Mouse (Mus musculus): ENCODE measurements around the gene Amhr2. TPM values are rescaled to one million over a fixed set of nuclear protein-coding genes. Genes with fewer than 3 reads are reported as not detected.
A peak's percentile ranks its signal among the peaks of the same experiment; 100 is the strongest.

Gene Amhr2
- polyA plus RNA-seq, 1 experiment from 2014 or later, result 0.37 TPM

- Histone ChIP-seq H3K4me1 (ENCODE audit: control insufficient read depth, insufficient read depth, low read length) (peaks cover 6% of the 10 kb centered on the region; the same call in 1 of the 2 replicates), H3K27ac (ENCODE audit: low read depth, low read length) (no peak overlapping the region), H3K9me3 (ENCODE audit: control insufficient read depth, low read length) (no peaks in the 10 kb centered on the region), H3K9ac (ENCODE audit: low read length) (no peak overlapping the region), H3K36me3 (ENCODE audit: control insufficient read depth, insufficient read depth, low read length) (no peaks in the 10 kb centered on the region), H3K4me3 (ENCODE audit: low read depth, low read length) (no peak overlapping the region), H3K27me3 (ENCODE audit: control insufficient read depth, insufficient read depth, low read length) (no peaks in the 10 kb centered on the region), H3K4me2 (no peak overlapping the region)
- 79% methylated on average over 4 of the region's 4 CpGs for WGBS
- no peak for ATAC-seq (ENCODE audit: low FRiP score)
- no peak for DNase-seq (ENCODE audit: low spot score, missing footprints)
These were observed 15.8 kb downstream of the Amhr2 start for GRCm38 (mm10) chr15:102460971-102461370.

GRCm38 (mm10) chr15:102461430-102462075 is 16.4 kb downstream of the Amhr2 start:
- no peak overlapping the region for H3K9ac ChIP-seq (ENCODE audit: low read length)
- H3K27ac ChIP-seq (ENCODE audit: low read depth, low read length), result no peak overlapping the region
- H3K9me3 ChIP-seq (ENCODE audit: control insufficient read depth, low read length), result no peaks in the 10 kb centered on the region
- H3K4me2 ChIP-seq, result no peak overlapping the region
- H3K4me1 ChIP-seq (ENCODE audit: control insufficient read depth, insufficient read depth, low read length), result peaks cover 6% of the 10 kb centered on the region; the same call in 1 of the 2 replicates
- no peaks in the 10 kb centered on the region for H3K36me3 ChIP-seq (ENCODE audit: control insufficient read depth, insufficient read depth, low read length)
- ATAC-seq (ENCODE audit: low FRiP score) (no peak), DNase-seq (ENCODE audit: low spot score, missing footprints) (no peak)
- no peaks in the 10 kb centered on the region for H3K27me3 ChIP-seq (ENCODE audit: control insufficient read depth, insufficient read depth, low read length)
- no peak overlapping the region for H3K4me3 ChIP-seq (ENCODE audit: low read depth, low read length)
- WGBS, result 87% methylated on average over 9 of the region's 9 CpGs

DNA sequence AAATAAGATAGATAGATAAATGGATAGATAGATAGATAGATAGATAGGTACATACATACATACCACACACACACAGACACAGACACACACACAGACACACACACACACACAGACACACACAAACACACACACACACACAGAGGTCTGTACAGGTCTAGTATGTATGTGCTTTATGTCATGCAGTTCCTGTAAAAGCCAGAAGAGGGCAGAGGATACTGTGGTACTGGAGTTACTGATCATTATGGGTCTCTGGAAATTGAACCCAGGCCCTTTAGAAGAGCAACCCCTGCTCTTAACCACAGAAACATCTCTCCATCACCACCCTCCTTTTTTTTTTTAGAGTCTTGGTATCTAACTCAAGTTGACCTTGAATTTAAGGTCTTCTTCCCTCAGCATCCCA is 18.5 kb downstream of the Amhr2 start:
- H3K9me3 ChIP-seq (ENCODE audit: control insufficient read depth, low read length), result no peaks in the 10 kb centered on the region
- H3K9ac ChIP-seq (ENCODE audit: low read length), result no peak overlapping the region
- peaks cover 4% of the 10 kb centered on the region; the same call in 1 of the 2 replicates for H3K4me1 ChIP-seq (ENCODE audit: control insufficient read depth, insufficient read depth, low read length)
- no peaks in the 10 kb centered on the region for H3K36me3 ChIP-seq (ENCODE audit: control insufficient read depth, insufficient read depth, low read length)
- H3K27ac ChIP-seq (ENCODE audit: low read depth, low read length), result no peak overlapping the region
- H3K4me2 ChIP-seq, result no peak overlapping the region
- H3K27me3 ChIP-seq (ENCODE audit: control insufficient read depth, insufficient read depth, low read length), result no peaks in the 10 kb centered on the region
- DNase-seq (ENCODE audit: low spot score, missing footprints) (no peak), ATAC-seq (ENCODE audit: low FRiP score) (no peak)
- H3K4me3 ChIP-seq (ENCODE audit: low read depth, low read length), result no peak overlapping the region

- no peak overlapping the region for H3K9ac ChIP-seq (ENCODE audit: low read length)
- H3K4me2 ChIP-seq, result no peak overlapping the region
- DNase-seq (ENCODE audit: low spot score, missing footprints) (no peak), ATAC-seq (ENCODE audit: low FRiP score) (no peak)
- H3K9me3 ChIP-seq (ENCODE audit: control insufficient read depth, low read length), result no peaks in the 10 kb centered on the region
- 96% methylated on average over 9 of the region's 9 CpGs for WGBS
- no peaks in the 10 kb centered on the region for H3K36me3 ChIP-seq (ENCODE audit: control insufficient read depth, insufficient read depth, low read length)
- peaks cover 6% of the 10 kb centered on the region; the same call in 1 of the 2 replicates for H3K4me1 ChIP-seq (ENCODE audit: control insufficient read depth, insufficient read depth, low read length)
- H3K27ac ChIP-seq (ENCODE audit: low read depth, low read length), result no peak overlapping the region
- H3K27me3 ChIP-seq (ENCODE audit: control insufficient read depth, insufficient read depth, low read length), result no peaks in the 10 kb centered on the region
- no peak overlapping the region for H3K4me3 ChIP-seq (ENCODE audit: low read depth, low read length)
These were observed 23.7 kb downstream of the Amhr2 start for GRCm38 (mm10) chr15:102468675-102469370.

DNA sequence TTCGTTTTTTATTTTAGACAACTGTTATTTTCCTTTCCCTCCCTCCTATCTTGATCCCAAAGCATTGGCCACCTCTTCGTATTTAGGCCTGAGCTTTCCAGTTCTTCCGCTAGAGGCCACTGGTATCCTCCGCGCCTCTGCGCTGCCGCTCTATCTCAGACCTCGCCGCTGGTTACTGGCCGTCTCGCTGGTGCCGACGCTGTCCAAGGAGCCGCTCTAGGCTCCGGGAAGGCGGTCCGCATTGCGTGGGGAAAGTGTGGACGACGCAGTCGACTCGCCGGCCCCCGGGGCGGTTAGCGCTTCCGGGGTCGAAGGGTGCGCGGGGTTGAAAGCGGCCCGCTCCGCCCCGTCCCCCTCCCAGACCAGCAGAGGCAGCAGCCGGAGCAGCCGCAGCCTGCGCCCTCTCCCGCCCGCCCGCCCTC is 25.0 kb downstream of the Amhr2 start, which contains the start of gene Pcbp2:
Gene Pcbp2, plus strand, starts transcription at position 357 of the 422 bp plus-strand sequence.
- Histone ChIP-seq H3K9me3 (ENCODE audit: control insufficient read depth, low read length) (no peaks in the 10 kb centered on the region), H3K36me3 (ENCODE audit: control insufficient read depth, insufficient read depth, low read length) (peaks cover 10% of the 10 kb centered on the region), H3K4me3 (ENCODE audit: low read depth, low read length) (peak within 1 kb of the TSS; percentile 89), H3K27me3 (ENCODE audit: control insufficient read depth, insufficient read depth, low read length) (no peaks in the 10 kb centered on the region), H3K4me2 (peak within 1 kb of the TSS; percentile 63), H3K27ac (ENCODE audit: low read depth, low read length) (peak within 1 kb of the TSS; percentile 97), H3K4me1 (ENCODE audit: control insufficient read depth, insufficient read depth, low read length) (peaks cover 6% of the 10 kb centered on the region; the same call in 1 of the 2 replicates), H3K9ac (ENCODE audit: low read length) (peak within 1 kb of the TSS; percentile 94)
- DNase-seq (ENCODE audit: low spot score, missing footprints) (peak; percentile 98), ATAC-seq (ENCODE audit: low FRiP score) (peak; percentile 98)
- under 1% methylated on average over 29 of the region's 40 CpGs for WGBS

- WGBS, result under 1% methylated on average over 41 of the region's 67 CpGs
- no peaks in the 10 kb centered on the region for H3K27me3 ChIP-seq (ENCODE audit: control insufficient read depth, insufficient read depth, low read length)
- peak; percentile 98 for DNase-seq (ENCODE audit: low spot score, missing footprints)
- H3K9ac ChIP-seq (ENCODE audit: low read length), result peak overlapping the region; percentile 94
- H3K9me3 ChIP-seq (ENCODE audit: control insufficient read depth, low read length), result no peaks in the 10 kb centered on the region
- peak overlapping the region; percentile 89 for H3K4me3 ChIP-seq (ENCODE audit: low read depth, low read length)
- H3K4me1 ChIP-seq (ENCODE audit: control insufficient read depth, insufficient read depth, low read length), result peaks cover 6% of the 10 kb centered on the region; the same call in 1 of the 2 replicates
- peaks cover 12% of the 10 kb centered on the region for H3K36me3 ChIP-seq (ENCODE audit: control insufficient read depth, insufficient read depth, low read length)
- peak overlapping the region; percentile 97 for H3K27ac ChIP-seq (ENCODE audit: low read depth, low read length)
- H3K4me2 ChIP-seq, result peak overlapping the region; percentile 63
- peak; percentile 76 for ATAC-seq (ENCODE audit: low FRiP score)
These were observed 25.6 kb downstream of the Amhr2 start for GRCm38 (mm10) chr15:102470605-102471294.

DNA sequence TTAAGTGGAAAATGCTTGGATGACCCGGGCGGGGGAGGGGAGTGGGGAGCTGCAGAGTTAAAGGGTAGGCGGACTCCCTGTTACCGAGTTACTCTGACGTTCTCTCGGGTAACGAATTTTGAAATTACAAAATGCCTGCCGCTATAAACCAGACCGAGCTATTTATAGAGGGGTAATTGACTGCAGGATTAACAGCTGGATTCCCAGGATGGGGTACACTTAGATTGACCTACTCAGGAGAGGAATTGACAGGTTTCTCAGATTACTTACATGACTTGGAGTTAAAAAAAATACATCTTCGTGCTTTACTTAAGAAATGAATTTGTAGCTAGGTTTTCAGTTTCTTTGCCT is 26.1 kb downstream of the Amhr2 start:
- peak; percentile 4; the same call in 1 of the 2 replicates for ATAC-seq (ENCODE audit: low FRiP score)

GRCm38 (mm10) chr15:102471727-102472126 is 26.6 kb downstream of the Amhr2 start:
- Histone ChIP-seq H3K4me3 (ENCODE audit: low read depth, low read length) (peak overlapping the region; percentile 89), H3K9ac (ENCODE audit: low read length) (no peak overlapping the region), H3K36me3 (ENCODE audit: control insufficient read depth, insufficient read depth, low read length) (peaks cover 18% of the 10 kb centered on the region), H3K27ac (ENCODE audit: low read depth, low read length) (no peak overlapping the region), H3K4me2 (peak overlapping the region; percentile 63), H3K4me1 (ENCODE audit: control insufficient read depth, insufficient read depth, low read length) (peaks cover 6% of the 10 kb centered on the region; the same call in 1 of the 2 replicates), H3K27me3 (ENCODE audit: control insufficient read depth, insufficient read depth, low read length) (no peaks in the 10 kb centered on the region), H3K9me3 (ENCODE audit: control insufficient read depth, low read length) (no peaks in the 10 kb centered on the region)
- ATAC-seq (ENCODE audit: low FRiP score) (no peak), DNase-seq (ENCODE audit: low spot score, missing footprints) (peak; percentile 72)

More for the DNA sequence above, 26.1 kb downstream of the Amhr2 start:
- whole genome bisulfite sequencing, result under 1% methylated on average over 10 of the region's 10 CpGs
- Histone ChIP-seq H3K9me3 (ENCODE audit: control insufficient read depth, low read length) (no peaks in the 10 kb centered on the region), H3K4me3 (ENCODE audit: low read depth, low read length) (peak overlapping the region; percentile 89), H3K27ac (ENCODE audit: low read depth, low read length) (peak overlapping the region; percentile 97), H3K4me1 (ENCODE audit: control insufficient read depth, insufficient read depth, low read length) (peaks cover 6% of the 10 kb centered on the region; the same call in 1 of the 2 replicates), H3K9ac (ENCODE audit: low read length) (peak overlapping the region; percentile 94), H3K27me3 (ENCODE audit: control insufficient read depth, insufficient read depth, low read length) (no peaks in the 10 kb centered on the region), H3K36me3 (ENCODE audit: control insufficient read depth, insufficient read depth, low read length) (peaks cover 15% of the 10 kb centered on the region), H3K4me2 (peak overlapping the region; percentile 63)
- DNase-seq (ENCODE audit: low spot score, missing footprints), result no peak
